ENCODE assay signal across 9 mouse cellular contexts in the genomic region with DNA sequence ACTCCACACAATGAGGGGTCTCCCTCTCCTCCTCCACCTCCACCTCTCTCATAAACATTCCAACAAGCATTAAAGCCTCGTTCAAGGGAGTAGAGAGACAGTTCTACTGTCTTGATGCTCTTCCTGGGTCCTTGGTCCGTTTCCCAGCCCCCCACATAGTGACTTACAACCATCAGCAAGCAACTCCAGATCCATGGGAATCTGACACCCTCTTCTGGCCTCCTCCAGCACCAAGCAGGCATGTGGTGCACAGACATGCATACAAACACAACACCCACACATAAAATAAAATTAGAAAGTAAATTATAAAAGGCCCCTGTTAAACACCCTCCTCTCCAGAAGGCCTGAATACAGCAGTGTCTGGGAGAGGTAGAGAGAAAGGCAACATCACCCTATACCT. TPM values are rescaled to one million over a fixed set of nuclear protein-coding genes. Genes with fewer than 3 reads are reported as not detected.
DNase-seq lines count a peak whose midpoint lies in the region; ATAC-seq and TF ChIP-seq lines count a peak whose summit lies in the region.
"Had no signal": no experiment of that assay in that cellular context is flagged by ENCODE, and none has a peak within 500 bp of the region (broad histone marks: within the 10 kb centered on the region; RNA-seq: fewer than 3 reads in every experiment).

No protein-coding gene starts in this region.

- WGBS in heart, embryonic 13.5 days = 46% methylated on average over 2 of the region's 2 CpGs
- 64% methylated on average over 2 of the region's 2 CpGs for WGBS in midbrain, embryonic 12.5 days
- WGBS in midbrain, embryonic 15.5 days = 73% methylated on average over 2 of the region's 2 CpGs
- 60% methylated on average over 2 of the region's 2 CpGs for WGBS in forebrain, postnatal 0 days

- H3K4me1 ChIP-seq in heart, embryonic 13.5 days = peaks cover 11% of the 10 kb centered on the region
- H3K4me1 ChIP-seq in midbrain, embryonic 12.5 days = peaks cover 24% of the 10 kb centered on the region
- H3K4me1 ChIP-seq in midbrain, embryonic 15.5 days = peaks cover 20% of the 10 kb centered on the region
- peaks cover 6% of the 10 kb centered on the region; the same call in 1 of the 2 replicates for H3K4me1 ChIP-seq in forebrain, postnatal 0 days (ENCODE audit: insufficient read depth)

- no peak overlapping the region for H3K4me3 ChIP-seq in heart, embryonic 13.5 days
- 0 out of 2 replicates have a peak overlapping the region, but pooled peaks have one; percentile 27 for H3K4me3 ChIP-seq in midbrain, embryonic 12.5 days
- no peak overlapping the region for H3K4me3 ChIP-seq in midbrain, embryonic 15.5 days
- H3K4me3 ChIP-seq in forebrain, postnatal 0 days (ENCODE audit: low read depth, low read length) = no peak overlapping the region

- no peaks in the 10 kb centered on the region for H3K9me3 ChIP-seq in heart, embryonic 13.5 days
- no peaks in the 10 kb centered on the region for H3K9me3 ChIP-seq in midbrain, embryonic 12.5 days
- no peaks in the 10 kb centered on the region for H3K9me3 ChIP-seq in midbrain, embryonic 15.5 days
- H3K9me3 ChIP-seq in forebrain, postnatal 0 days (ENCODE audit: low read length) = no peaks in the 10 kb centered on the region
- H3K9me3 ChIP-seq: limb, embryonic 15.5 days had no signal

- peak overlapping the region; percentile 75 for H3K4me2 ChIP-seq in heart, embryonic 13.5 days
- H3K4me2 ChIP-seq in midbrain, embryonic 12.5 days (replicated peaks) = peak overlapping the region; percentile 55
- H3K4me2 ChIP-seq in midbrain, embryonic 15.5 days = no peak overlapping the region
- H3K4me2 ChIP-seq in forebrain, postnatal 0 days (ENCODE audit: low read depth) = peak overlapping the region; percentile 46; the same call in 1 of the 2 replicates

- no peaks in the 10 kb centered on the region for H3K27me3 ChIP-seq in heart, embryonic 13.5 days (replicated peaks)
- peaks cover 6% of the 10 kb centered on the region; the same call in 1 of the 2 replicates for H3K27me3 ChIP-seq in midbrain, embryonic 12.5 days
- H3K27me3 ChIP-seq in midbrain, embryonic 15.5 days (replicated peaks) = no peaks in the 10 kb centered on the region
- H3K27me3 ChIP-seq in forebrain, postnatal 0 days (ENCODE audit: insufficient read depth, low read length) = no peaks in the 10 kb centered on the region
- H3K27me3 ChIP-seq: limb, embryonic 15.5 days had no signal

- DNase-seq in heart, adult 18-20 months = no peak
- no peak for DNase-seq in forebrain, postnatal 0 days
- DNase-seq in adrenal gland, adult 8-10 months = no peak
- DNase-seq in natural killer cell, adult 2 months (ENCODE audit: low spot score in 2 of 2) = no peak
- DNase-seq in thymus, adult 18-20 months = no peak

- H3K36me3 ChIP-seq in heart, embryonic 13.5 days = no peaks in the 10 kb centered on the region
- H3K36me3 ChIP-seq in midbrain, embryonic 12.5 days = no peaks in the 10 kb centered on the region
- H3K36me3 ChIP-seq in midbrain, embryonic 15.5 days (replicated peaks) = no peaks in the 10 kb centered on the region
- no peaks in the 10 kb centered on the region for H3K36me3 ChIP-seq in forebrain, postnatal 0 days (ENCODE audit: insufficient read depth)
- H3K36me3 ChIP-seq: limb, embryonic 15.5 days had no signal

- no peak overlapping the region for H3K27ac ChIP-seq in heart, embryonic 13.5 days (replicated peaks)
- no peak overlapping the region for H3K27ac ChIP-seq in midbrain, embryonic 12.5 days (replicated peaks)
- H3K27ac ChIP-seq in midbrain, embryonic 15.5 days = no peak overlapping the region
- H3K27ac ChIP-seq in forebrain, postnatal 0 days (ENCODE audit: low read depth, low read length) = no peak overlapping the region
- H3K27ac ChIP-seq: limb, embryonic 15.5 days had no signal

- no peak overlapping the region for H3K9ac ChIP-seq in heart, embryonic 13.5 days
- no peak overlapping the region for H3K9ac ChIP-seq in midbrain, embryonic 12.5 days (replicated peaks)
- no peak overlapping the region for H3K9ac ChIP-seq in midbrain, embryonic 15.5 days
- H3K9ac ChIP-seq in forebrain, postnatal 0 days = no peak overlapping the region
- H3K9ac ChIP-seq: limb, embryonic 15.5 days had no signal

- no peak for TF ChIP-seq CTCF in forebrain, postnatal 0 days (IDR thresholded peaks at IDR 0.05; ENCODE audit: low read depth)

- ATAC-seq in heart, embryonic 13.5 days (ENCODE audit: extremely low read depth, insufficient number of reproducible peaks, low FRiP score, low TSS enrichment) = no peak
- no peak for ATAC-seq in midbrain, embryonic 12.5 days (ENCODE audit: low FRiP score, low read depth)
- ATAC-seq in midbrain, embryonic 15.5 days (replicated peaks) = no peak
- no peak for ATAC-seq in forebrain, postnatal 0 days

RNA-seq across cellular contexts. Expression of a gene that starts 33.5 kb away (rescaled TPM):
- polyA plus RNA-seq in heart, embryonic 13.5 days (2015; fragmentation: Nextera tagmentation; extraction: Ambion mirVana) = 8.0 and 8.1 TPM in 2 replicates
- 1 to 10 TPM; 3.1 to 3.3 TPM for total RNA-seq in heart, adult 18-20 months (2021)
- 11.6 TPM in 2 replicates for polyA plus RNA-seq in midbrain, embryonic 12.5 days (2016; fragmentation: Nextera tagmentation; extraction: Ambion mirVana)
- polyA plus RNA-seq in midbrain, embryonic 15.5 days (2015; fragmentation: Nextera tagmentation; extraction: Ambion mirVana) = 10.1 and 10.5 TPM in 2 replicates
- 16.2 and 20.5 TPM in 2 replicates for total RNA-seq in forebrain, postnatal 0 days (2014; rRNA removed)
- polyA plus RNA-seq in forebrain, postnatal 0 days (2015; fragmentation: Nextera tagmentation; extraction: Ambion mirVana) = 8.2 and 10.2 TPM in 2 replicates
- 10 to 100 TPM in 2 of 4 experiments, 1 to 10 TPM in 2; 8.7 to 12.0 (median 9.9) TPM for total RNA-seq in adrenal gland, adult 8-10 months (2022)
